In genomic region chr2:102142654-102143271, GRCm38 (mm10) we compare ENCODE assay signal across 15 mouse cellular contexts. TPM values are rescaled to one million over a fixed set of nuclear protein-coding genes. Genes with fewer than 3 reads are reported as not detected.
DNase-seq lines count a peak whose midpoint lies in the region; ATAC-seq and TF ChIP-seq lines count a peak whose summit lies in the region.
"Had no signal": no experiment of that assay in that cellular context is flagged by ENCODE, and none has a peak within 500 bp of the region (broad histone marks: within the 10 kb centered on the region; RNA-seq: fewer than 3 reads in every experiment).

No protein-coding gene starts in this region.

- H3K36me3 ChIP-seq in lung, postnatal 0 days (ENCODE audit: insufficient read depth, low read length), result no peaks in the 10 kb centered on the region
- no peaks in the 10 kb centered on the region for H3K36me3 ChIP-seq in midbrain, embryonic 11.5 days (ENCODE audit: control insufficient read depth, insufficient read depth, low read length)

- WGBS in lung, postnatal 0 days, result 70% methylated on average over 14 of the region's 14 CpGs
- WGBS in midbrain, embryonic 11.5 days, result 66% methylated on average over 14 of the region's 14 CpGs

- ATAC-seq in lung, postnatal 0 days, result peak; percentile 5; the same call in 1 of the 2 replicates
- peak; percentile 28; the same call in 1 of the 2 replicates for ATAC-seq in midbrain, embryonic 11.5 days (ENCODE audit: low FRiP score)
- ATAC-seq in inflammation-experienced regulatory T-cells, adult 6 months, result no peak
- no peak for ATAC-seq in monocyte, adult 5-6 weeks (replicated peaks; ENCODE audit: insufficient number of reproducible peaks, low FRiP score, low TSS enrichment, poor library complexity, severe bottlenecking)
- ATAC-seq: Patski had no signal

- no peak for TF ChIP-seq EP300 in lung, postnatal 0 days (IDR thresholded peaks at IDR 0.05)

- no peak overlapping the region for H3K4me2 ChIP-seq in lung, postnatal 0 days (replicated peaks; ENCODE audit: low read depth, low read length)
- no peak overlapping the region for H3K4me2 ChIP-seq in midbrain, embryonic 11.5 days

- H3K27me3 ChIP-seq in lung, postnatal 0 days (replicated peaks; ENCODE audit: insufficient read depth, low read length), result no peaks in the 10 kb centered on the region
- no peaks in the 10 kb centered on the region for H3K27me3 ChIP-seq in midbrain, embryonic 11.5 days (ENCODE audit: control insufficient read depth, insufficient read depth, low read length)
- H3K27me3 ChIP-seq: Patski had no signal

- TF ChIP-seq CTCF in gastrocnemius, adult 2 months (IDR thresholded peaks at IDR 0.05), result no peak
- no peak for TF ChIP-seq CTCF in lung, postnatal 0 days (IDR thresholded peaks at IDR 0.05)

- H3K9ac ChIP-seq in lung, postnatal 0 days (replicated peaks; ENCODE audit: low read depth), result no peak overlapping the region
- H3K9ac ChIP-seq in midbrain, embryonic 11.5 days (ENCODE audit: low read length), result no peak overlapping the region

- H3K27ac ChIP-seq in gastrocnemius, adult 2 months, result peak overlapping the region; percentile 62
- peak overlapping the region; percentile 71 for H3K27ac ChIP-seq in lung, postnatal 0 days (ENCODE audit: low read length)
- no peak overlapping the region for H3K27ac ChIP-seq in midbrain, embryonic 11.5 days (ENCODE audit: low read depth, low read length)
- H3K27ac ChIP-seq: macrophage had no signal

- peaks cover 14% of the 10 kb centered on the region for H3K4me1 ChIP-seq in lung, postnatal 0 days (ENCODE audit: insufficient read depth, low read depth, low read length)
- H3K4me1 ChIP-seq in midbrain, embryonic 11.5 days (ENCODE audit: control insufficient read depth, insufficient read depth, low read length), result peaks cover 13% of the 10 kb centered on the region

- no peak for DNase-seq in gastrocnemius, adult 2 months
- DNase-seq in gastrocnemius, postnatal 14 days, result no peak
- no peak for DNase-seq in lung, postnatal 0 days (ENCODE audit: low spot score)
- DNase-seq in lung, postnatal 14 days, result no peak
- no peak for DNase-seq in midbrain, embryonic 11.5 days (ENCODE audit: low spot score, missing footprints)
- no peak for DNase-seq in adrenal gland, postnatal 4 days (ENCODE audit: low spot score in 2 of 2)
- DNase-seq: adrenal gland, adult 2 months; cerebellum, adult 11-12 months; heart, postnatal 4 days; right cerebral cortex, postnatal 4 days; thymus, adult 18-20 months had no signal

- no peak overlapping the region for H3K4me3 ChIP-seq in gastrocnemius, adult 2 months
- no peak overlapping the region for H3K4me3 ChIP-seq in lung, postnatal 0 days (ENCODE audit: low read depth, low read length)
- no peak overlapping the region for H3K4me3 ChIP-seq in midbrain, embryonic 11.5 days (ENCODE audit: low read depth, low read length)

- intact Hi-C loops in gastrocnemius, adult 2 months (cut with DNase I), result no loop called here
- intact Hi-C loops in gastrocnemius, postnatal 14 days (cut with DNase I; ENCODE audit: low total_unique reads), result no loop called here

- no peaks in the 10 kb centered on the region for H3K9me3 ChIP-seq in lung, postnatal 0 days (ENCODE audit: low read length)
- H3K9me3 ChIP-seq in midbrain, embryonic 11.5 days (ENCODE audit: control insufficient read depth, low read length), result no peaks in the 10 kb centered on the region

RNA-seq across cellular contexts. Expression of gene Ldlrad3, which starts 43.4 kb away (rescaled TPM):
- 1 to 10 TPM; 4.5 to 5.9 TPM for total RNA-seq in gastrocnemius, adult 2 months (2021)
- total RNA-seq in gastrocnemius, postnatal 14 days (2021), result 1 to 10 TPM; 7.3 to 8.8 TPM
- polyA plus RNA-seq in lung, postnatal 0 days (2015; fragmentation: Nextera tagmentation; extraction: Ambion mirVana), result 14.6 and 16.3 TPM in 2 replicates
- polyA plus RNA-seq in midbrain, embryonic 11.5 days (2014; fragmentation: Nextera tagmentation; extraction: Ambion mirVana), result 53.1 and 57.7 TPM in 2 replicates
- under 1 TPM; 0.30 to 0.77 (median 0.61) TPM for polyA plus RNA-seq in inflammation-experienced regulatory T-cells, adult 6 months (2017; shearing (Covaris generic))
- 99.1 to 119 TPM (median 107 TPM) in 3 replicates for total RNA-seq in monocyte, adult 5-6 weeks (2017)
- total RNA-seq in adrenal gland, postnatal 4 days (2021), result 10 to 100 TPM; 13.1 to 16.7 TPM

Comparison
In these comparisons a context has a peak if more than half of its experiments do, and no peak if none do; other contexts are left out.
1. ATAC-seq: peak in lung, postnatal 0 days (single experiment) and midbrain, embryonic 11.5 days (single experiment); none in inflammation-experienced regulatory T-cells, adult 6 months (single experiment) and monocyte, adult 5-6 weeks (single experiment).